Mouse (Mus musculus) MN1 (cell line): ENCODE measurements at regions not wholly inside any gene's neighbourhood (a gene's known extent, or its start where the extent isn't known, plus 50 kb on each side); places are given as distances from the start of the nearest gene placed in this dataset.

Experiments
- DNase-seq: peaks from one replicate; pipeline ENCODE4 v3.0.0-alpha.2; 2016; ENCODE audit warnings: low spot score

- DNase-seq = no peak
Measured at GRCm38 (mm10) chr10:98305667-98306066, 579.1 kb upstream of the C030005K15Rik start.

DNA sequence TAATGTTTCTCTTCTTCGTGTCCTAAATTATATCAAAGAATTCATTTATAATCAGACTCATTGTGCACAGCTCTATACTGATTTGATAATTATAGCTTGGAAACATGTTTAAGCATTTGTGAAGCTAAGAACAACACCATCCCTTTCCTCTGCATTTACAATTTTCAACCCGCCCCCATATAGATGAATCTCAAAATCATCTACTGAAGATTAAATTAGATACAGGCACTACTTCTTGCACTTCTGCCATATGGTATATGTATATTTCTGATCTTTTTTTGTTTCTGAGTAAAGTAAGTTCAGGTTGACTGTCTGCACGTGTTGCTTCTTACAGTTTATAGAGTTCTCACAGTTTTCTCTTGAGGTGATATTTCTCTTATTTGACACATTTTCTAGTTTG is 583.1 kb upstream of the C030005K15Rik start:
- DNase-seq = no peak

DNA sequence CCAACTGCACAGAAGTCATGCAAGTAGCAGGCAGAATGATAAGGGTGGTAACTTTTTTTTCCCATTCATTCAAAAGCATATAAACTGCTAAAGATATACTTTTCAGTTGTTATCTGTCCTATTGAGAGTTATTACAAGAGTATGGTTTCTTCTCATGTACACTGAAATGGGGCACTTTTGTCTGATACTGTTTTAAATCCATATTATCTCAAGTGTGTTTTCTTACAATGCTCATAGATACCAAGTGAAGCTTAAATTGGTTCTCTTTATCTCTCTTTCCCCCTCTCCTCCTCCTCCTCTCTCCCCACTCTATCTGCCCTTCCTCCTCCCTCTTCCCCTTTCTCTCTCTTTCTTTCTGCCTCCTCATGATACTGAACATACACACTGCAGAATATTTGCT is 584.8 kb upstream of the C030005K15Rik start:
- DNase-seq = no peak

DNA sequence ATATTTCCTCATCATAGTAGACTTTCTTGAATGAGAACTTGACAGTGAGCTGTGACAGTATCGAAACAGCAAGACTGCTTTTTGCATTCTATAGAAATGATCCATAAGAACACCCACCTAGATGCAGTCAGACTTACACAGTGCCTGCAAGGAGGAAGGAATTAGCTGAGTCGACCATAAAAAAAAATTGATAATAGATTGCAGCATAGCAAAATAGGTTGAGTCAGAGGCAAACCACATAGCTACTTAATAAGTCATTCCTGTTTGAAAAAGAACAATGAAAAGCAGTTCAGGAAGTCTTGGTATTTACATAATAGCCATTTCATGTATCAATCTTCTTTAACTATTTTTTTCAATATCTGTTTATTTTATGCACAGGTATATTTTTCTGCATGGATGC is 591.9 kb upstream of the C030005K15Rik start:
- no peak for DNase-seq

DNA sequence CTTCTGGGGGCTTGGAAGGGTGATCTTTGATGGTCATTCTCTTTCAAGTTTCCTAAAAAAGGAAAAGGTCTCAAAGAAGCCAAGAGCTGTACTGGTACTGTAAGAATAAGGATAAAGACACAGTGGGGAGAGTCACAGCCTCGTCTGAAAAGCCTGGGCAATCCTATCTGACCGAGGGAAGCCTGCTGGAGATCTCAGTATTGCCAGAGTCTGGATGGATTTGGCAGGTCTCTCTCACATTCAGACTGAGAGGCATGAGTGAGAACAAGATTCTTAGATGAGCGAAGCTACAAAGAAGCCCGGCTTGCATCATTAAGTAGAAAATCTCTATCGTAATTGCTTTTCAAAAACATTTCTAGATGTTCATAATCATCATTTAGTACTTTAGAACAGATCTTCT is 590.4 kb upstream of the Atp2b1 start:
- no peak for DNase-seq

GRCm38 (mm10) chr10:98324591-98324990 is 589.6 kb upstream of the Atp2b1 start:
- DNase-seq = no peak

DNA sequence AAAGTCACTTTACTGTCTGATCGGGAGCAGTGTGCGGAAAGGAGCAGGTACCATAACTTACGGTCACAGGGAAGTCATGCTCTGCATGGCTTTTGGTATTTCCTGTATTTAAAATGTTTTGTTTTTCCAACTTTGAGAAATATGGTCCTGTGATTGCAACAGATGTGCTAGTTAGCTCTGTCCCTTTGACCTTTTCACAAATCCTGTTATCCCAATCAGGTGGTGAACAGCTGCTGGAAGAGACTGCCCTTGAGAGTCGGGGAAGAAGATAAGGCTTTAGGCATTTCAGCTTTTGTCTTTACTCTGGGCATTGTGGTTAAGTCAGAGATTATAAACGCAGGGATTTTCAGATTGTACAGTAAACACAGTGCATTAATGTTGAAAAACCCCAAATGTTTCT is 588.5 kb upstream of the Atp2b1 start:
- DNase-seq = no peak

DNA sequence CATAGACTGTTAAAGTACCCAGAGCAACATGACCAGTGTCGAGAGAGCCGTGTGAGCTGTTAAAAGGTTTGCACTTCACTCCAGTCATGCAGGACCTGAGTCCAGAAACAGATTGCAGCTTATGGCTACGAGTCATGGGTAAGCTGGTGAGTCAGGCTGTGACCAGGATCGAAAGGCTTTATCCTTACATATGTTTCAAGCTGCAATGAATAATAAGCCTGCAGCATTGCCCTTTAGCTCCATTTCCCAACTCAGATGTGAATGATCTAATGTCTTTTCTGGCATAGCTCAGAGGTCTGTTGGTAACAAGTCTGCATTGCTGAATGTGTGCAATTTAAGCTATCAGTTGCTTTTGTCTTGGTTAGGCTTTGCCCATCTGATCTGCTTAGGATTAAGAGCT is 581.5 kb upstream of the Atp2b1 start:
- DNase-seq = peak; percentile 20

- DNase-seq = no peak
Measured at GRCm38 (mm10) chr10:98333411-98334067, 580.7 kb upstream of the Atp2b1 start.

DNA sequence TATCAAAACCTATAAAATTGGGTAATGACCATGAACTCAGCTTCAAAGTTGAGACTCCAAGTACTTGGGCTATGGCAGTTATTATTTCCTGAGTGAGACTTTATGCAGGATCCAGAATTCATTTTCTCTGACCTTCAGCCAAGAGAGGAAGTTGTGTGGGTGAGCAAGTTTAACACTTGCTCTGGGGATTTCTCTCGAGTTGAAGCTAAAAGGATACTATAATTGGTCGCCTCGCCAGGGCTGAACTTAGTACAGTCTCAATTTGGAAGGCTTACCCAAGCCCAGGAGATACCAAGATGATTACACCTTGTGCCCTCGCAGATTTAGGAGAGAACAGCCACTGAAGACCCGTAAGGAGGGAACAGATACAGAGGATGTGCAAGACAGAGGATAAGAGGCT is 570.4 kb upstream of the Atp2b1 start:
- DNase-seq = no peak

GRCm38 (mm10) chr10:98349466-98349865 is 564.7 kb upstream of the Atp2b1 start:
- DNase-seq = peak; percentile 30

DNA sequence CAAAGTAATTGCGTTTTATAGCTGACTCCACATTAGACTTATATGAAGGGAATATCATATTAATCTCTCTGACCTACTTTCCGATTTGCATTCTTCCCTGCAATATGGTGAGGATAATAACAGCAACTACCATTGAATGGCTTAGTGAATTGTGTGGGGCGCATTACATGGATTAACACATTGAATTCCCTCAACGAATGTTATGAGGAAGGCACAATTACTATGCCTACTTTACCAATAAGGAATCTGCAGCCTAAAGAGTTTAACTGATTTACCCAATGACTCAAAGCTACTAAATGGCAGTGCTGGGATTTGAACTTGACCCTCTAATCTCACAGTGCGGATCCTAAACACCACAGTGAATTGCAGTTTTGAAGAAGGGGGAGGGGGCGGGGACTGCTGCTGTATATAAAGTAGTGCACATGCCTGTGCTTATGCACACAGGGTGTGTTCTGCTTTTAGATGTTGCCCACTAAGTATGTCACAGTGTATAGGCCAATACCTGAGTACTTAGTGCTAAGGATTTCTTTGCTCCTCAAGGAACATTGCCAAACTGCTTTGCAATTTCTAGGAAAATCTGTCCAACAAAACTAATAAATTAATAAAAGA is 563.8 kb upstream of the Atp2b1 start:
- DNase-seq = no peak

- no peak for DNase-seq
Measured at GRCm38 (mm10) chr10:98352061-98352460, 562.1 kb upstream of the Atp2b1 start.

DNA sequence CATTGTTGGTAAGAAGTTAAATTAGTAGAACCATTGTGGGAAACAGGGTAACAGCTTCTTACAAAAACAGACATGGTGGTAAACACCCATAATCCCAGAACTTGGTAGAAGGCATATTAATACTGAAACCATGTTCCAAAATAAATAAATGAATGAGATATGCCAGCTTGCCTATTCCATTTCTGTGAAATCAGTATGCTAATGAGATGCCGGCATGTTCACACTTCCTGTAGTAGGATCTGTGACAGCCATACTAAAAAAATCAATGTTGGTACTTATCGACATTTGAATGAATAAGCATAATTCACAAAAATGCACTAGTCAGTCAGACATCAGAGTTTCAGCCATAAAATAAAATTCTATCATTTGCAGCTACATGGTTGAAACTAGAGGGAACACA is 559.7 kb upstream of the Atp2b1 start:
- no peak for DNase-seq

DNA sequence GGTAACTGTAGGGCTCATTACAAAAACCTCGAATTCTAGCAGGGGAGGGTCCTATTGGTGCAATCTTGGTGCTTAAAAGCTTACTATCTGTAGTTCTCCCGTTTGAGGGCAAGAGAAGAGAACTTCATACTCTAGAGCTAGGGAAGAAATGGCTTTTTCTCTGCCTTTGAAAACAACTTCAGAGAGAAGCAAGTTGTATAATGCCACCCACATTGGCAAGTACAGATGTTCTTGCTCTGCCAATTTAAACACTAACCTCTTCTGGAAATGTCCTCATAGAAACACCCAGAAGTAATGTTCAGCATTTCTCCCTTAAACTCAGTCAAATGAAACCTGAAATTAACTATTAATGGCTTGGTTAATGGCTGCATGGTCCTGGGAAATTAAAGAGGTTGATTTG is 549.6 kb upstream of the Atp2b1 start:
- no peak for DNase-seq

- no peak for DNase-seq
Measured at GRCm38 (mm10) chr10:98372561-98372960, 541.6 kb upstream of the Atp2b1 start.

DNA sequence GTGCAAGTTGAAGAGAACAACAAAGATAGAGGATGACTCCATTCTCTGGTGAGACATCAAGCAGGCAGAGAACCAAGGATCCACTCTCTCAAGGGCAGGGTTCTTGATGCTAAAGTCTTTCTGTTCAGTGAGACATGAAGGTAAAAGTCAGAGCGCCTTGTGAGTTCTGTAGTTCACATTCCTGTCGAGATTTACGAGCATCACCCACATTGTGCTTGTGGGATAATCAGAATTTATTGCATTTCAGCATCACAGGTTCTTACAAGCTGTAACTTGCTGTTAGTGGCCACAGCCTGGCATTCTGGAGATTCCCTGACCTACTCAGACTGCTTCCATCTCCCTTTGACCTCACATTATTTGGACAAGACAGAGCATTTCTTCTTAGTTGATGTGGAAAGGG is 540.9 kb upstream of the Atp2b1 start:
- DNase-seq = no peak

DNA sequence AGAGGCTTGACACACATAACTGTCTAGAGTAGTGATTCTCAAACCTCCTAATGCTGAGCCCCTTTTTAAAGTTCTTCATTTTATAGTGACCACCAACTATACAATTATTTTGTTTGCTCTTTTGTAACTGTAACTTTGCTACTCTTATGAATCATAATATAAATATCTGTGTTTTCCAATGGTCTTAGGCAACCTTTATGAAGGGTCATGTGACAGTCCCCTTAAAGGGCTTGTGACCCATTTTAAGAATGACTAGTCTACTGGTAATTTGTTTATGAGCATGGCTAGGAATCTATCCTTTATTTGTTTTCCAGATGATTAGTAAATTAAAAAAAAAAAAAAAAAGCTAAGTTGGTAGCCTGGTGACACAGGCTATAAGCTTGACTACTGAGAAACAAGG is 539.5 kb upstream of the Atp2b1 start:
- no peak for DNase-seq

DNA sequence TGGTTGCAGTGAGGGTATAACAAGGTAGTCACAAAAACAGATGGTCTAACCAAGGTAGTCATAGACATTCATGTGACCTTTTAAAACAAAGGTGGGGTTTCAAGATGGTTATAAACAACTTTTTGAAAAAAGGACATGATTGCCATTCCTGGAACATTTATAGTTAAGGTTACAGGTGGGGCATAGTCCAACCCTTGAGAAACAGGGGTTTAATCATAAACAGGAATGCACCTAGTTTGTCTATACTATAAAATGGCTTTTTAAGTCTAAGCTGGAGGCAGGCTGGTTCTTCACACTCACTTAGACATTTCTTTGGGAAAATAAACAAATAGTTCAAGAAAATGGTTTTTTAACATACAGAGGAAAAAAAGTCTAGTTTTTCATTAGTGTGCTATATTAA is 525.7 kb upstream of the Atp2b1 start:
- no peak for DNase-seq

- no peak for DNase-seq
Measured at GRCm38 (mm10) chr10:98399864-98400263, 514.3 kb upstream of the Atp2b1 start.

DNA sequence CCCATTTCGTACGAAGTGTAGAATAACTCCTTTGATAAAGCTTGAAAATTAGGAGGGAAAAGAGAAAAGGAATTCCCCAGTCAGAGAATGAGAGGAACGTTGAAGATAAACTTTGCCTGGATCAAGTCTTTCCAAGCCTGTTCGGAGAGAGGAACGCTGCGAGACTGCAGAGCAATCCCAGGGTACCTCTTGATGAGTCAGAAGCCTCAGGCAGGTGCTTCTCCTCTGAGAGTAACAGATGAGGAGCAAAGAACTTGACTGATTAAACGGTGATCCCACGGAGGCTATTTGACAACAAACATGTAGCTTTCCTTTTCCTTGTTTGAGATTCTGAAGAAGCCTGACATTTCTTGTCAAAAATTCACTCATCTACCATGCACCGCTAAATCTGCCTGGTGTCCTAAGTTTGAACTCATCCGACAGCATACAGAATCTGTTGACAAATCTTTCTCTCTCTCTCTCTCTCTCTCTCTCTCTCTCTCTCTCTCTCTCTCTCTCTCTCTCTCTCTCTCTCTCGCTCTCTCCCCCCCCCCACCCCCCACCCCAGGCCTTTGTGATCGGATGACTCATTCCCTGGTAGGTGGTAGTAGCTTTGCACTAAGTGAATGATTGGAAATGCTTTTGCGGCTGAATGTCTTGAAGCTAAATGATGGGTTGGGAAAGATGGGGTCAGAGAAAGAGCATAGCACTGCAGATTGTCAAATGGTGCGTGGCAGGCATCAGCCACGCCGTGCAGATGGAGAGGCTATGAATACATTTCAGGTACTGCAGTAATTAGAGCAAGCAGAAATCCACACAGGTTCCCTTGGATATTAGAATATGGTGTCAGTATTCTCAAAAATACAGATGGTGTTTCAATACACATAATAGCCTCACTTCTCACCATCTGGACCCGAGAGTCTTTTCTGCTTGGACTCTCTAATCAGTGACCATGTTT is 496.1 kb upstream of the Atp2b1 start:
- DNase-seq = peak; percentile 19

DNA sequence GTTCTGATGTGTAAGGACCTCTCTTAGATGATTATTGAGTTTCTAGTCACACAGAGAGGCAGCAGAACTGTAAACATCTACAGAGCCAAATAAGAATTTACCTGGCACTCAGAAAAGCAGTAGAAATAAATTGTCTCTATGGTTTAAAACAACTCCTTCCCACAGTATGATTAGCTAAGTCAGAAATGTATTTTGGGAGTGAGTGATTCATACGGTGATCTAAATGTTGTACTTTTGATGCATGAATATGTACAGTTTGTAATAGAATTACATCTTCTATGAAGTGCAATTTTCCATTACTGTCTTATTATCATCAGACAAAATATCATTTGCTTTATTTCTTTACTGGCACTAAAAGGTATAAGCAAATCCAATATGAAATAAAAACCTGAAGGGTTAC is 489.8 kb upstream of the Atp2b1 start:
- no peak for DNase-seq

DNA sequence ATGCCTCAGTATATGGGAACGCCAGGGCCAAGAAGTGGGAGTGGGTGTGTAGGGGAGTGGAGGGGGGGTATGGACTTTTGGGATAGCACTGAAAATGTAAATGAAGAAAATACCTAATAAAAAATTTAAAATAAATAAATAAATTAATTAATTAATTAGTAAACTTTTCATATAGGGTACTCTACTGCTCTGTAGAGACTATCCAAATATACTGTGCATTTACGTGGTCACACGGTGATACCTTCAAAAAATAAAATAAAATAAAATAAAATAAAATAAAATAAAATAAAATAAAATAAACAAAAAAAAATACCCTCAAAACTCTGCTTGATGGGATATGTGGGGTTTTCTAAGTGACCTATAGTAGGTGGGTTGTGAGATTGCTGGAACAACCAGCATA is 479.2 kb upstream of the Atp2b1 start:
- DNase-seq = no peak
